Mouse (Mus musculus): ENCODE measurements at regions not wholly inside any gene's neighbourhood (a gene's known extent, or its start where the extent isn't known, plus 50 kb on each side); places are given as distances from the start of the nearest gene placed in this dataset.

DNA sequence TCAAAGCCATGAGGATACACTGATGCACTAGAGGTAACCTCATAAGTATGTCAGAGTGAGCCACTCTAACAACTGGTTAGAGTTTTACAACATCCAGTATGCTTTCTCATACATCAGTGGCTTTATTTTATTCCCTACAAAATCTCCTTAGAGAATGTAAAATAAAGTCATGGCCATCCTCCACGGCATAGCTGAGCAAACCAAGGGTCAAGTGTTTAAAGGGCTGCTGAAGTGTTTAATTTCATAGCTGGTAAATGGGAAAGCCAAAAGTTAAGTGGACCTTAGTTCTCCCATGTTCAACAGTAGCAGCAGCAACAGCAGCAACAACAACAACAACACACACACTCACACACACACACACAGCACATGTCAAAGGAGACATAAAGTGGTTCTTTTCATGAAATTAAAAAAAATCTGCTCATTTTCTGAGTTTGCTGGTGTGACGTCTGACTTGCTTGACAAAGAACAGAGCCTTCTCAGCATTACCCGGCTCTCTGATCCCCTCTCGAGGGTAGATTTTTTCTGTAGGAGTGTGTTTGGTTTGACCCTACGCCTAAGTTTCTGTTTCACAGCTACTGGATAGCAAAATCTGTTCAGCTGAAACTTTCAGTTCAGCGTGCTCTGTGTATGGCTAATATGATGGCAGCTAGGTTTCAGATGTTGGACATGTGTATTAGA, 693.3 kb downstream of the Ttll7 start:
- DNase-seq (ENCODE audit: low spot score in 2 of 2): no peak

DNA sequence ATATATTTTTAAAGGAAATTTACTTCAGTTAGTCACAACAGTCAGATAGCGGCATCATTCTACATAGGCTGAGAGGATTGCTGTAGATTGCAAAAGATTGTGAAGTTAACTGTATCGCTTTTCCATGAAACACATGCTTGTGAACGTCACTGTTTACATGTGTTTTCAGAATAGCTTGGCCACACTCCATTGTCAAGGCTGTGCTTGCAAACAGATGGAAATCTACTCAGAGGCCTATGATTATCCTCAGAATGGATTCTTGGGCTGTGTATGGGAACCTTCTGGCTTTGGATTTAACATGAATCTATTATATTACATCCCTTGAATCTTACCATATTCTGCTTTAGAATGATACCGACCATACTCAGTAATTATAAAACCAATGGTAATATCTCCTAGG, 690.1 kb downstream of the Ttll7 start:
- no peak for DNase-seq (ENCODE audit: low spot score in 2 of 2)

DNA sequence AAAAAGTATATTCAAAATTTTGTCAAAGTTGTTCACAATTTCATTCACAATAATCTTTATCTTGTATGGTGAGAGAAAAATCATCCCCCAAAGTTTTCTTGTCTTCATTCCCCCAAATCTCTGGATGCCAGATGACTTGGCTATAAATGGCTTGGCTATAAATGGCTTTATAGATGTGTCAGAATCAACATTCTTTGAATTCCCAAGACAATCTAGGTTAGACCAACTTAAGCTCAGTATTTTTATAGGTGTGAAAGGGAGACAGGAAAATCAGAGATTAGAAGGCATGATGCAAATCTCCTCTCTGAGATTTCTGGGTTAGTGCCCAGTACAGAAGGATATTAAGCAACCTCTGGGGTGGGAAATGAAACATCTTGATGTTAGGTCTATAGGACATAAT, 685.4 kb downstream of the Ttll7 start:
- no peak for DNase-seq (ENCODE audit: low spot score in 2 of 2)

DNA sequence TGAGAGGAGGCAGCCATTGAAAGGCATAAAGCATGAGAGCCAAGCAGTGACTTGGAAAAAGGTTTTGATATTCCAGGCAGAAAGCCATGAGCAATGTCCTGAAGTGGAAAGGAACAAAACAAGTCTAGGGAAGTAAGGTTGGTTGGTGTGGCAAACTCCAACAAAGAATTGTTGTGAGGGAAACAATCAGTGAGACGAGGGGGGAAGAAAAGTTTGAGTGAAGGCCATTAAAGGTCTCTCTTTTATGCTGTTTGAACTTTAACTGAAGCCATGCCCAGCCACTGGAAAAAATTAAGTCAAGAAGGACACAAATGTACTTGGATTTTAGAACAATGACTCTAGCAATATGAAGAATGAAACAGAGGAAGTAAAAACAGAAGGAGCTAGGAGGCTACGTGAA, 680.0 kb downstream of the Ttll7 start:
- no peak for DNase-seq (ENCODE audit: low spot score in 2 of 2)

DNA sequence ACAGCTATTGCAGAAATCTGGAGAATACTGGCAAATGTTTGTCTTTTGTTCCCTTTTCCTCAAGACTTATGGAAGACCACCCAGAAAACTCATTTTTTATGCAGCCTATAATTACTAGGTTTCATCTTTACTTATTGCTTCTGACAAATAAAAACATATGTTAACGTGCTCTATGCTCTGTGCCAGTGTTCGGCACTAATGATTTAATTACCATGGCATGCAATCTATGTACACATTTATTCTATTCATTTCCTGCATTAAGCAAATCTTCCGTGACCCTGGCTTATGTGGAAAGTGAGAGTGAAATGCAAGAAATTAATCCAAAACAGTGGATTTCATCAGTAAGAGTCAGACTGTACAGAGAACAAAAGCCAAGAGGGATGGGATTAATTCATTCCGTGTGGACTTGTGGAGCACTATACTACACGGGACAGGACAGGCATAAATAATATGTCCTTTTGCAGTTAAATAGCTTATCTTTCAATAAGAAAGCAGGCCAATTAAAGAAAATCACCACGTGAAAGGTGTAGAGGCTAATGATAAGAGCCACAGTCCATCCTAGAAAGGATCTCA, 679.5 kb downstream of the Ttll7 start:
- no peak for DNase-seq (ENCODE audit: low spot score in 2 of 2)

Data from urinary bladder, postnatal 36 days (tissue).